In the genomic region with DNA sequence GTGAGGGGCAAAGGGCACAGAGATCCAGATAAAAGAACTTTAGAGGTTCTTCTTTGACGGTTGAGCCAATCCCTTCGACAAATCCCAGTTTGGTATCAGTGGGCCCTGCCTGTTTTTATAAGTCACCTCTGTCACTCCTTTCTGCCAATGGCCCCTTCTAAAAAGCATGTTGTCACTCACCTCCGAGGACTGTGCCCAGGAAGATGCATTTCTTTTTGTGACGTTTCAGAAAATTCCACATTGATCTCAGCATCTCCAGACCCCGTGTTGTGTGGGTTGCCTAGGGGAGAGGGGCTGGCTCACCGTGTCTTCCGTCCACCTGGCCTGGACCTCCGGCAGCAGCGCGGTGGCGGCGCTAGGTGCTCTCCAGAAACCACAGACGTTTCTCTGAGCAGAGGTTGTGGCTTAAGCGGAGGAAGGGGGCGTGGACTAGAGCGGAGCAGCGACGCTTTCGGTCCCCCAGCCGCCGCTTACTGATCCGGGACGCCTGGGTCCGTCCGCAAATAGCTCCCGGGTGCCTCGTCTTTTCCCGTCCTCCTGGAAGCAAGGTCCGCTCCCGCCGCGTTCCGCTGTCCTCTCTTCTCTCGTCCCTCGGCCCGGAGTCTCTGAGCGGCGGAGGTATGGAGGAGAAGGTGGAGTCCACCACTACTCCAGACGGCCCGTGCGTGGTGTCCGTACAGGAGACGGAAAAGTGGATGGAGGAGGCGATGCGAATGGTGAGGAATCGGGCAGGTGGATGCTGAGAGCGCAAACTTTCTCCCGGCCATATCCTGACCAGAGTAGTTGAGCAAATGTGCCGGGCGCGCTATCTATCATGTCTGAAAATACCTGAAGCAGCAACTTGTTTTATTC, we compare ENCODE assay signal across 8 mouse cellular contexts. TPM values are rescaled to one million over a fixed set of nuclear protein-coding genes. Genes with fewer than 3 reads are reported as not detected.
DNase-seq lines count a peak whose midpoint lies in the region; ATAC-seq and TF ChIP-seq lines count a peak whose summit lies in the region.

A gene (plus strand): TSS at position 249 of the 852 bp plus-strand sequence.
A gene (minus strand): TSS at position 497 of the 852 bp plus-strand sequence.

- no peaks in the 10 kb centered on the region for H3K36me3 ChIP-seq in forebrain, embryonic 11.5 days (ENCODE audit: control insufficient read depth, insufficient read depth, low read length)
- peaks cover 4% of the 10 kb centered on the region; the same call in 1 of the 2 replicates for H3K36me3 ChIP-seq in heart, postnatal 0 days (replicated peaks; ENCODE audit: control insufficient read depth, insufficient read depth, low read length)
- no peaks in the 10 kb centered on the region for H3K36me3 ChIP-seq in liver, embryonic 16.5 days (ENCODE audit: control insufficient read depth, insufficient read depth)
- no peaks in the 10 kb centered on the region for H3K36me3 ChIP-seq in neural tube, embryonic 13.5 days
- no peaks in the 10 kb centered on the region for H3K36me3 ChIP-seq in testis, adult 2 months (ENCODE audit: control insufficient read depth, insufficient read depth, low read length)

- peaks cover 2% of the 10 kb centered on the region; the same call in 1 of the 2 replicates for H3K4me1 ChIP-seq in forebrain, embryonic 11.5 days (replicated peaks; ENCODE audit: control insufficient read depth, insufficient read depth, low read length)
- no peaks in the 10 kb centered on the region for H3K4me1 ChIP-seq in heart, postnatal 0 days (ENCODE audit: control insufficient read depth, insufficient read depth)
- peaks cover 9% of the 10 kb centered on the region for H3K4me1 ChIP-seq in liver, embryonic 16.5 days (ENCODE audit: control insufficient read depth, low read depth, low read length)
- H3K4me1 ChIP-seq in neural tube, embryonic 13.5 days (replicated peaks) = peaks cover 13% of the 10 kb centered on the region
- H3K4me1 ChIP-seq in testis, adult 2 months (ENCODE audit: control insufficient read depth, insufficient read depth, low read length) = no peaks in the 10 kb centered on the region

- H3K27me3 ChIP-seq in forebrain, embryonic 11.5 days (ENCODE audit: control insufficient read depth, insufficient read depth, low read length) = no peaks in the 10 kb centered on the region
- no peaks in the 10 kb centered on the region for H3K27me3 ChIP-seq in heart, postnatal 0 days (ENCODE audit: control insufficient read depth, insufficient read depth, low read length)
- H3K27me3 ChIP-seq in liver, embryonic 16.5 days (ENCODE audit: control insufficient read depth, insufficient read depth, low read depth, low read length) = no peaks in the 10 kb centered on the region
- H3K27me3 ChIP-seq in neural tube, embryonic 13.5 days = no peaks in the 10 kb centered on the region
- no peaks in the 10 kb centered on the region for H3K27me3 ChIP-seq in testis, adult 2 months (ENCODE audit: control insufficient read depth, insufficient read depth, low read length)

- no peak for TF ChIP-seq CTCF in heart, postnatal 0 days (IDR thresholded peaks at IDR 0.05; ENCODE audit: low read depth)
- TF ChIP-seq CTCF in testis, adult 2 months (IDR thresholded peaks at IDR 0.05; ENCODE audit: control insufficient read depth, insufficient read depth, insufficient replicate concordance, low read depth, low read length) = no peak

- DNase-seq in CD8-positive naive resting alpha-beta T cell, adult 2 months (ENCODE audit: low read depth in 2 of 2, low spot score in 2 of 2) = peak; percentile 89
- peak; percentile 85 for DNase-seq in c-Kit-positive CD71-negative TER-119-negative erythroid progenitor cells, embryonic 14.5 days (ENCODE audit: low read depth)
- peak; percentile 95 for DNase-seq in forebrain, embryonic 11.5 days (ENCODE audit: low spot score)
- DNase-seq in heart, postnatal 0 days (ENCODE audit: low spot score) = peak; percentile 94
- DNase-seq in kidney, postnatal 4 days = peak; percentile 93 to 95

- peak; percentile 80 for TF ChIP-seq POLR2A in testis, adult 2 months (IDR thresholded peaks at IDR 0.05; ENCODE audit: control insufficient read depth, low read depth, low read length)

- no peak for TF ChIP-seq EP300 in heart, postnatal 0 days (IDR thresholded peaks at IDR 0.05; ENCODE audit: low read depth)

- WGBS in forebrain, embryonic 11.5 days = under 1% methylated on average over 51 of the region's 51 CpGs
- under 1% methylated on average over 51 of the region's 51 CpGs for WGBS in heart, postnatal 0 days
- under 1% methylated on average over 51 of the region's 51 CpGs for WGBS in liver, embryonic 16.5 days (ENCODE audit: insufficient replicate concordance)
- WGBS in neural tube, embryonic 13.5 days = under 1% methylated on average over 51 of the region's 51 CpGs

- H3K4me2 ChIP-seq in forebrain, embryonic 11.5 days (ENCODE audit: low read depth, low read length, severe bottlenecking) = peak within 1 kb of the TSS; percentile 64
- peak within 1 kb of the TSS; percentile 85 for H3K4me2 ChIP-seq in heart, postnatal 0 days (ENCODE audit: low read depth, low read length)
- peak within 1 kb of the TSS; percentile 76 for H3K4me2 ChIP-seq in liver, embryonic 16.5 days (ENCODE audit: low read depth, low read length)
- peak within 1 kb of the TSS; percentile 68 for H3K4me2 ChIP-seq in neural tube, embryonic 13.5 days

- peak within 1 kb of the TSS; percentile 69 for H3K4me3 ChIP-seq in forebrain, embryonic 11.5 days (ENCODE audit: low read depth, low read length)
- peak within 1 kb of the TSS; percentile 81 for H3K4me3 ChIP-seq in heart, postnatal 0 days (ENCODE audit: low read depth, low read length)
- peak within 1 kb of the TSS; percentile 71 for H3K4me3 ChIP-seq in liver, embryonic 16.5 days (ENCODE audit: low read depth, low read length)
- H3K4me3 ChIP-seq in neural tube, embryonic 13.5 days = peak within 1 kb of the TSS; percentile 58
- H3K4me3 ChIP-seq in testis, adult 2 months (ENCODE audit: control insufficient read depth, low read depth, low read length) = peak within 1 kb of the TSS; percentile 98

- ATAC-seq in forebrain, embryonic 11.5 days (replicated peaks; ENCODE audit: low FRiP score) = peak; percentile 95
- peak; percentile 95 for ATAC-seq in heart, postnatal 0 days (ENCODE audit: insufficient read depth, low read depth)
- ATAC-seq in liver, embryonic 16.5 days (ENCODE audit: low read depth) = peak; percentile 97
- ATAC-seq in neural tube, embryonic 13.5 days (ENCODE audit: low read depth) = peak; percentile 97

- no peaks in the 10 kb centered on the region for H3K9me3 ChIP-seq in forebrain, embryonic 11.5 days (ENCODE audit: control insufficient read depth, low read length)
- H3K9me3 ChIP-seq in heart, postnatal 0 days (replicated peaks; ENCODE audit: control insufficient read depth, low read length) = no peaks in the 10 kb centered on the region
- H3K9me3 ChIP-seq in liver, embryonic 16.5 days (replicated peaks; ENCODE audit: control insufficient read depth, low read length) = no peaks in the 10 kb centered on the region
- no peaks in the 10 kb centered on the region for H3K9me3 ChIP-seq in neural tube, embryonic 13.5 days

- H3K9ac ChIP-seq in forebrain, embryonic 11.5 days (ENCODE audit: low read length) = peak within 1 kb of the TSS; percentile 90
- peak within 1 kb of the TSS; percentile 84 for H3K9ac ChIP-seq in heart, postnatal 0 days (replicated peaks; ENCODE audit: low read depth, low read length)
- peak within 1 kb of the TSS; percentile 73 for H3K9ac ChIP-seq in liver, embryonic 16.5 days (ENCODE audit: low read depth, low read length)
- H3K9ac ChIP-seq in neural tube, embryonic 13.5 days = peak within 1 kb of the TSS; percentile 76

- H3K27ac ChIP-seq in forebrain, embryonic 11.5 days (ENCODE audit: low read depth, low read length) = no peak within 1 kb of the TSS
- H3K27ac ChIP-seq in heart, postnatal 0 days (ENCODE audit: low read depth) = peak within 1 kb of the TSS; percentile 87
- H3K27ac ChIP-seq in liver, embryonic 16.5 days (ENCODE audit: low read length) = peak within 1 kb of the TSS; percentile 79
- peak within 1 kb of the TSS; percentile 63 for H3K27ac ChIP-seq in neural tube, embryonic 13.5 days (replicated peaks)
- H3K27ac ChIP-seq in testis, adult 2 months (ENCODE audit: control insufficient read depth, insufficient read depth, low read depth, low read length) = peak within 1 kb of the TSS; percentile 91

RNA-seq across cellular contexts. Expression of the first gene that starts in this region (rescaled TPM):
- polyA plus RNA-seq in forebrain, embryonic 11.5 days (2014; fragmentation: Nextera tagmentation; extraction: Ambion mirVana) = 3.4 and 3.7 TPM in 2 replicates
- total RNA-seq in heart, postnatal 0 days (2014; rRNA removed; ENCODE audit: low replicate concordance) = 0.99 TPM in 1 of 2 replicates, not detected in the other
- 2.0 and 2.3 TPM in 2 replicates for polyA plus RNA-seq in heart, postnatal 0 days (2015; fragmentation: Nextera tagmentation; extraction: Ambion mirVana)
- polyA plus RNA-seq in liver, embryonic 16.5 days (2015; fragmentation: Nextera tagmentation; extraction: Ambion mirVana) = 1.7 and 1.8 TPM in 2 replicates
- 2.1 and 2.9 TPM in 2 replicates for polyA plus RNA-seq in neural tube, embryonic 13.5 days (2015; fragmentation: Nextera tagmentation; extraction: Ambion mirVana)
- 20.5 and 21.4 TPM in 2 replicates for polyA plus RNA-seq in testis, adult 2 months (2012; rRNA removed)

RNA-seq across cellular contexts. Expression of the second gene that starts in this region (rescaled TPM):
- polyA plus RNA-seq in forebrain, embryonic 11.5 days (2014; fragmentation: Nextera tagmentation; extraction: Ambion mirVana) = 25.0 and 26.3 TPM in 2 replicates
- 31.0 and 46.8 TPM in 2 replicates for total RNA-seq in heart, postnatal 0 days (2014; rRNA removed; ENCODE audit: low replicate concordance)
- 24.5 and 25.0 TPM in 2 replicates for polyA plus RNA-seq in heart, postnatal 0 days (2015; fragmentation: Nextera tagmentation; extraction: Ambion mirVana)
- 9.5 and 9.8 TPM in 2 replicates for polyA plus RNA-seq in liver, embryonic 16.5 days (2015; fragmentation: Nextera tagmentation; extraction: Ambion mirVana)
- polyA plus RNA-seq in neural tube, embryonic 13.5 days (2015; fragmentation: Nextera tagmentation; extraction: Ambion mirVana) = 26.4 and 26.5 TPM in 2 replicates
- 69.8 and 81.8 TPM in 2 replicates for polyA plus RNA-seq in testis, adult 2 months (2012; rRNA removed)
